Mouse (Mus musculus): ENCODE results near the gene Odf3. TPM values are rescaled to one million over a fixed set of nuclear protein-coding genes. Genes with fewer than 3 reads are reported as not detected.

Gene Odf3
- not detected for total RNA-seq (2023)

DNA sequence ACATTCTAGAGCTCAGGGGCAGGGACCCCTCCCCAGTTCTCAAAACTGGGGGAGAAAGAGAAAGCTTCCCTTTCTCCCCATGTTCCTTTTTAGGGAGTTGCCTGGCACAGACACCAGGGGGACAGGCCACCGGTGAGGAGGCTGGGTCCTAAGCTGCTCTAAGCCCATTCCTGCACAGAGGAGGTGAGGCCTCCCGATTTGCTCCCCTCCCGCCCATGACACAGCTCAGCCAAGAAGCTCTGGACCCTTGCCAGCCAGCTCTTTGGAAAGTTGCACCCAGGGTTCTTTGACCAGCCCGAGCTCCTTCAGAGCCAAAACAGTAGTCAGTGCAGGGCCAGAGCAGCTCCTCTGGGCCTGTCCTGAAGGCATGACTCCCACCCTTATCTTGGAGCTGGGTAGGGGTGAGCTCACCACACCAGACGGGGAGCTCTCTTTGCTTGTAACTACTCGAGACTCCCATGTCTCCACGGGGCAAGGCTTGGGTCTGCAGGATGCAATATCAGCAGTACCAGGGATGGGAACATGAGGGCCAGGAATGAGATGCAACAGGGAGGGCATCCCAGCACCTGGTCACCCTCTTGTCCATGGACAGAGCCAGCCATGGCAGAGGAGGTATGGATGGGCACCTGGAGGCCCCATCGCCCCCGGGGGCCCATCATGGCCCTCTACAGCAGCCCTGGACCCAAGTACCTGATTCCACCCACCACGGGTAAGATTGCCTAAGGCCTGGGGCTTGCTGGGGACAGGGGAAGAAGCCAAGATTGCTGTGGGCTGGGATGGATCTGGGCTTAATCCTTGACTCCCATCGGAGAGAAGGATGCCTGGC, at the start of gene Odf3:
Odf3 (plus strand) TSS at position 51 of the 826 bp plus-strand sequence.

DNA sequence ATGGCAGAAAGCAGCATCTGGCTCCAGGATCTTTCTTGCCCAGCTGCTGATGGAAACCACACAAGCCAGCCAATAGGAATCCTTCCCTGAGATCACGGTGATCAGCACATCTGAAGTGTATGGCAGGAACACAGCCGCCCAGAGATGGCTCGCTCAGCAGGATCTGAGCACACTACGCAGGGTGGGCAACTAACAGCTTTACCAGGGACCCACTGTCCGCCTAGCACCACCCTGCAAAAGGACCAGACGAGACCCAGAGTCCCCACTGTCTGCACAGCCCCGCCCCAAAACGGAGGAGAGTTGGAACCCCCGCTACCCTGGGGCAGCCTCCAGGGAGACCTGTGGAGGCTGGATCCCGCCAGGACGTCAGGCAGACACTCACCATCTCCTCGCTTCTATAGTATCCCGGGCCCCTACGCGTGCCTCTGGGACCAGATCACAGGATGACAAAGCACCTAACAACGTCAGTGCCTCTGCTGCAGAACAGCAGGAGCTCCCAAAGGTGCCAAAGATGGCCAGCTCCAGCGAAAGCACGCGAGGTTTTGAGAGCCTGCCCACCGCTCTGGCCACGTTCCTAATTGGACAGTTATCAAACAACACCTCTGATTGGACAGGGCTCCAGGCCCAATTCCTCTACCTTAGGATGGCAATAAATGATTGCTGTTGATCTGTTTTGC, 25.8 kb upstream of the Odf3 start, which contains the start of gene Zfp941:
Zfp941 (minus strand) TSS at position 526 of the 677 bp plus-strand sequence.

DNA sequence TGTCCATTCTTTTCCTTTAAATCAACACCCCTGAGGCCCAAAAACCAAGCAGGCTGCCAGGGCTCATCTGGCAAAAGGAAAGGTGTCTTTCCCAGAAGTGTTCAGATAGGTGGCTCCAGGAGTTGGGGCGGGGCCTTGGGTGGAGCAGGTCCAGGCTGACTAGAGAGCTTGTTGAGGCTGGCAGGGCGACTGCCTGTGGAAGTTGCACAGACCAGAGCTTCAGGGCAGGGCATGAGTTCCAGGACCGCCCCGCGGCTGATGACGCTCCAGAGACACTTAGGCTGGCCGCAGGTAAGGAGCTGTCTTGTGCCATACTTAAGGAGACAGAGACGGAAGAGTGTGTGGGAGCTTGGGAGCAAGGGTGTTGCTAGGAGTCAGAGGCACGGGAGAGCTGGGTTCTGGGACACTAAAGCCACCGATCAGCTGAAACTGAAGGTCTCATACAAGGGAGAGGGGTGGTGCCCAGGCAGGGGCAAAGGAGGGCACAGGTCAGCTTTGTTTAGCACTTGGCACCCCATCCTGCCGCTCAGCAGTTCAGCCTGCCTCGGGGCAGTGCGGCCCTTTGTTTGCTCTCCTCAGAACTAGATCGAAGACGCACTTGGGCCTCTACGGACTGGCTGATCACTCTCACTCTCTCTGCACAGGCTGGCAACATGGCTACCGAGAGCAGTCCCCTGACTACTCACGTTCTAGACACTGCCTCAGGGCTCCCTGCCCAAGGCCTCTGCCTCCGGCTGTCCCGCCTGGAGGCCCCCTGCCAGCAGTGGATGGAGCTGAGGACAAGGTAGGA, 12.4 kb upstream of the Odf3 start, which contains the start of gene Urah:
Urah (plus strand) TSS at position 51 of the 790 bp plus-strand sequence.

DNA sequence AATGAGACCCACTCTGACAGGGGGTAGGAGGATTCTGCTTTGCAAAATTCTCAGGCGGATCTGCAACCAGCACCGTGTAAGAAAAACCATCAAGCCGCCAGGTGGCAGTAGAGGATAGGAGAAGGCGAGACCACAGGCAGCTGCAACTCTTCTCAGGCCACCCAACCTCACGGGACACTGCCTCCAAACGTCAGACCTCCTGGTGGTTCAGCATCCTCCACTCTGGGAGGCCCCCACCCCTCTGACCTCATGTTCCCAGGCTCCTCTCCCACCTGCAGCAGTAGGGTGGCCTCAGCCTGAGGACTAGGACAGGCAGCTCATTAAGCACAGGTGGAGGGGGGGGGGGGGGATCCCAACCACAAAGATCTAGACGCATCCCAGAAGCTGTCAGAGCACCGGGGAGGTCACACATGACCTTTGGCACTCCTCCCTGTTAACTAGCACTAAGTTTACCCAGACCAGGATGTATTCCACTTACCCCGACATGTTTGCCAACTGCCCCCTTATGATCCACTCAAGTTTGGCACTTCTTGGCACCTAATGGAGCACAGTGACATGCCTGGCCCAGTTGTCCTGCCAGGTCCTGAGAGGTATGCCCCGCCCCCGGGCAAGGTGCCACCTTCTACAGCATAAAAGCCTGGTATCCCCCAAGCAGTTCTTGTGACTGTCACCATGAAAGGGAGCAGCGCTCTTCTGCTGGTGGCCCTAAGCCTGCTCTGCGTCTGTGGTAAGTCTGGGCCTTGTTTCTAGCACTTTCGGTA, 2.5 kb upstream of the Odf3 start, which contains the start of gene Scgb1c1:
Scgb1c1 (plus strand) TSS at position 643 of the 761 bp plus-strand sequence.

DNA sequence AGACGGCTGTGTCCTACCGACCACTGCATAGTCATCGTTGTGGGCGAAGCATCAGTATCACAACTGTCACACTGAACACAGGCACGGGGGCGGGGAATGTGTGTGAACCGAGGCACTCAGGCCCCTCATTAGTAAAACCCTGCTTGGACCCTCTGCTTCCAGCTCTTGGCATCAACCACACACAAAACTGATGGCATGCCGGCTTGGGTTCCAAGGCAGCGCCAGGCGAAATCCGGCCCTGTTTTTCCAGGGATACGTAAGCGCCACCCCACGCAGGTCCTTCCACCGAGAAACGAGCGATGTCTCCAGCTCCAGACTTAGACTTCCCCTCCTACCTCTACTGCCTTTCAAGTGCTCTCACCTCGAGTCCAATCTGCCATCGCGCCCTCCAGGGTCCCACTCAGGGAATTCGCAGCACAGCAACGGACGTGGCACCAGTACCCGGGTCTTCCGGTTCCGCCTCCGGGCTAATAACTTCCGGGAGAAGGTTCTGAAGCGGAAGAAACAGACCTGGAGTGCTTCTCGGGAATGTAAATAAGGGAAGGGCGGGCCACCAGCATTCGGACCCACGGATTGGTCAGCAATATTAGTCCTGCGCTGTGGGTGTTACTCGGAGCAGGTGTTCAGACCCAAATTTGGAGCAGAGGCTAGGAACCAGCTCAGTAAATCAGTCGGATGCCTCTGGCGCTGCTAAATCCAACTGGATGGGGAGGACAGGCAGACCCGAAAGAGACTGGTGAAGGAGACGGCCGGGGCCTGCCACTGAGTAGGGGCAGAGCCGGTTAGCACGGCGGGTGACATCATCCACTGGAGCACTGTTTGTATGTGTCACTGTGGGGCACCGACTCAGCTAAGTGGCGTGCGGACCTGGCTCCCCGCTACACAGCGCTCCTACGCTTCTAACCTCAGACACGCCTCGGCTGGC, 8.5 kb downstream of the Odf3 start, which contains the start of gene Gm45785:
Gm45785 (minus strand) TSS at position 472 of the 925 bp plus-strand sequence.

DNA sequence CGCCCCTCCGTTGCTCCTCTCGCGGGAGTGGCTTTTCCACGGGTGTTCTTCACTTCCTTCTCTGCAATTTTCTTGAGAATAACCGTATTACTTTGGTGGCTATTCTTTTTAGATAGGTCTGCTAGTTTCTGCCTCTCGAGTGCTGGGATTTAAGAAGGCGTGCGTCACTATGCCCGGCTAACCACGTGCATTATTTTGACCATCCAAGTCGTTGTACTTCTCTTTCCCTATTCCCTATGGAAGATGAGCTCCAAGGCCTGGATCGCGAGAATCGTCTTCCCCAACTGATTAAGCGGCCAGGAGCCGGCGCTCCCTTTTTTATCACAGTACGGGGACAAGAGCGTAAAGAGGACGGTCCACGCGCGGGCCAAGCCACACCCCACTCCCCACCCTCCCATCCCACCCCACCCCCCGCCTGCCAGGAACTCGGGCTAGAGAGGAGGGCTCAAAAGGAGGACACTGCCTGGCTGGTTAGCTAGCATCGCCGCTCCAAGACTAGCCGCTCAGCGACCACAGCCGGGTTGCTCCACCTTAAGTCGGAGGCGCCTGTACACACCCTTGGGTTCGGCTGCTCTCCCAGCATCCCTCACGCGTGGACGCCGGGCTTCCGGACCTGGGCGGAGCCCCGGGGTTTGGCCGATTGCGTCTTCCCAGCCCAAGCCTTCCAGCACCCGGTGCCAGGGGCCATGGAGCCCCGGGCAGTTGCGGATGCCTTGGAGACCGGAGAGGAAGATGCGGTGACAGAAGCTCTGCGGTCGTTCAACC, 9.4 kb downstream of the Odf3 start, which contains the start of gene Ric8a:
Ric8a (plus strand) TSS at position 173 of the 765 bp plus-strand sequence.

DNA sequence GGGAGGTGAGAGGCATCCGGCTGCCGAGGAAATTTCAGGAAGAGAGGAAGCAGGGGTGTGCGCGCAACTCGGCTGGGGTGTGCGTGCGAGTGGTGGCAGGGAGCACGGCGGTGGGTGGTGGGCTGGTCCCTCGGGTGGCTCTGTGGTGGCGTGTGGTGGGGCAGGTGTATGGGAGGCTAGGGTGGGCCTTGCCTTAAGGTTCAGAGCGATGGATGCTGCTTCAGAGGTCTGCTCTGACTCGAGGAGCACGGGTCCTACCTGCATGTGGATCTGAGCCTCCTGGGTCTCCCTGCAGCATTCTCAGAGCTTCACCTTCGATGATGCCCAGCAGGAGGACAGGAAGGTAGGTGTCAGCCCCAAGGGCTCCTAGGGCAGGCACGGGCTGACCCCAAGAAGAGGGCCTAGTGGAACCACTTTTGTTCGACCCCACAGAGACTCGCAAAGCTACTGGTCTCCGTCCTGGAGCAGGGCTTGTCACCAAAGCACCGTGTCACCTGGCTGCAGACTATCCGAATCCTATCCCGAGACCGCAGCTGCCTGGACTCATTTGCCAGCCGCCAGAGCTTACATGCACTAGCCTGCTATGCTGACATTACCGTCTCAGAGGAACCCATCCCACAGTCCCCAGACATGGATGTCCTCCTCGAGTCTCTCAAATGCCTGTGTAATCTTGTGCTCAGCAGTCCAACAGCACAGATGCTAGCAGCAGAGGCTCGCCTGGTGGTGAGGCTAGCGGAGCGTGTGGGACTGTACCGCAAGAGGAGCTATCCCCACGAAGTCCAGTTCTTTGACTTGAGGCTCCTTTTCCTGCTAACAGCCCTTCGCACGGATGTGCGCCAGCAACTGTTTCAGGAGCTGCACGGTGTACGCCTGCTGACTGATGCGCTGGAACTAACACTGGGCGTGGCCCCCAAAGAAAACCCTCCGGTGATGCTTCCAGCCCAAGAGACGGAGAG, 10.2 kb downstream of the Odf3 start, which contains the start of gene Bet1l:
Bet1l (minus strand) TSS at position 28 of the 956 bp plus-strand sequence.

DNA sequence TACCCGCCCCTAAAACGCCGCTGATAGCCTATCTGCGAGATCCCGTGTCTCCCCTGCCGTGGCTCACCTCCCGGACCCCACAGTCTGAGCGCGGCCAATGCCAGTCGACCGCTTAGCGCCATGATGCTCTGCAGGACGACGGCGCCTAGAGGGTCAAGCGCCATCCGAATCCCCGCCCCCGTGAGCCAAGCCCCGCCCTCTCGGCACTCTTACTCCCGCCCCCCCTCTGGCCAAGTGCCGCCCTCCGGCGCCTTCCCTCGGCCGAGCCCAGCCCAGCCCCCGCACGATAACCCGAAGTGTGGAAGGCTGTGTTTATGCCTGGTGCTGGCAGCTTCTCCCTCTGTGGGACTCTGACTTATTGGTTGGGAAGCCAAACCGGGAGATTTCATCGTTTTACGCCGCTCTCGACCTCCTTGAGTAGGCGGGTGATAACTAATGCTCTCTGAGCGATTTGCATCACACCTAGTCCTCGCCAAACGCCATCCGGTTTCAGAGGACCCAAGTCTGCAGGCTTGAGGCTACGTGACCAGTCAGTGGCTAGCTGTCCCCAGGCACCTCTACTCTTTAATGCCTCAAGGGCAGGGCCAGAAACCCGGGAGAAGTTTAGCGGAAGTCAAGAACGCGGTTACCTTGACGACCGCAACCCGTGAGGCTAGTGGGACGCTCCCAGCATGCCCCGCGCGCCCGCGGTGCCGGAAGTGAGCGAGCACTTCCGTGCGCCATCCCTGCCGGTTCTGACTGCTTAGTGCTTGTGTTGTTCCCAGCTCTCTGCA, 34.3 kb downstream of the Odf3 start, which contains the start of the genes Psmd13 and Sirt3:
Psmd13 (plus strand) TSS at position 273 of the 773 bp plus-strand sequence.
Sirt3 (minus strand) TSS at position 614 of the 773 bp plus-strand sequence.

DNA sequence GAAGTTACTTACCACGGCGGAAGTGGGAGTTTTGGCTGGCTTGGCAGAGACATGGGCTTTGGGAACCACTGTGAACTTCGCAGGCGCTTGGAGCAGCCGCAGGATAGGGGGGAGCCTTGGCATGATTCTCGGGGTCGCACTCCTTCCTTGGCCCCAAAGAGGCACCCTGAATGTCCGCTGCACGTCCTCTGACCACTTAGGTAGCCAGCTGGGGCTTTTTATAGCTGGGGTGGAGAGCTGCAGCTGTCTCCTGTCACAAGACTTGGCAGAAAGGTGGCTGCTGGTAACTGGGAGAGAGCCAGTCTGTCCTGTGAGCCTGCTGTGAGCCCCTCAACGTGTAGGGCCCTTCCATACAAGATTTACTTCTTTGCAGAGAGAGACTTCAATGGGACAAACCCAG, 52.6 kb downstream of the Odf3 start, which contains the start of gene Cox8b:
Cox8b (minus strand) TSS at position 227 of the 400 bp plus-strand sequence.

Other genes starting within 250 kb of the Odf3 start
- gene Olfr46, start 246.5 kb upstream of the Odf3 start, total RNA-seq (2023), result not detected
- not detected for gene Olfr61, start 218.8 kb upstream of the Odf3 start, total RNA-seq (2023)
- gene Olfr53, start 201.4 kb upstream of the Odf3 start, total RNA-seq (2023), result not detected
- not detected for gene Olfr539, start 187.9 kb upstream of the Odf3 start, total RNA-seq (2023)
- gene Olfr45, start 165.9 kb upstream of the Odf3 start, total RNA-seq (2023), result not detected
- gene Olfr541, start 150.5 kb upstream of the Odf3 start, total RNA-seq (2023), result not detected
- gene Cyp2e1, start 84.1 kb upstream of the Odf3 start, total RNA-seq (2023), result not detected
- gene Syce1, start 60.0 kb upstream of the Odf3 start, total RNA-seq (2023), result not detected
- not detected for gene Zfp941, start 25.6 kb upstream of the Odf3 start, total RNA-seq (2023)
- not detected for gene Urah, start 12.8 kb upstream of the Odf3 start, total RNA-seq (2023)
- not detected for gene Scgb1c1, start 2.3 kb upstream of the Odf3 start, total RNA-seq (2023)
- not detected for gene Gm45785, start 8.5 kb downstream of the Odf3 start, total RNA-seq (2023)
- gene Ric8a, start 9.2 kb downstream of the Odf3 start, total RNA-seq (2023), result 104 TPM
- 28.0 TPM for gene Bet1l, start 9.8 kb downstream of the Odf3 start, total RNA-seq (2023)
- gene Psmd13, start 34.2 kb downstream of the Odf3 start, total RNA-seq (2023), result 79.0 TPM
- gene Sirt3, start 34.5 kb downstream of the Odf3 start, total RNA-seq (2023), result 7.8 TPM
- gene Cox8b, start 52.6 kb downstream of the Odf3 start, total RNA-seq (2023), result not detected
- not detected for gene Nlrp6, start 73.1 kb downstream of the Odf3 start, total RNA-seq (2023)
- gene Pgghg, start 93.6 kb downstream of the Odf3 start, total RNA-seq (2023), result 11.0 TPM
- gene Ifitm5, start 102.5 kb downstream of the Odf3 start, total RNA-seq (2023), result not detected
- gene Gm45717, start 108.1 kb downstream of the Odf3 start, total RNA-seq (2023), result not detected
- gene Ifitm2, start 108.2 kb downstream of the Odf3 start, total RNA-seq (2023), result 19.8 TPM
- 5.5 TPM for gene Ifitm1, start 119.4 kb downstream of the Odf3 start, total RNA-seq (2023)
- gene Ifitm3, start 163.0 kb downstream of the Odf3 start, total RNA-seq (2023), result 12.2 TPM
- gene Ifitm6, start 170.1 kb downstream of the Odf3 start, total RNA-seq (2023), result 1.9 TPM
- not detected for gene Gm17387, start 181.3 kb downstream of the Odf3 start, total RNA-seq (2023)
- 1.3 TPM for gene B4galnt4, start 213.3 kb downstream of the Odf3 start, total RNA-seq (2023)
- gene Pkp3, start 230.4 kb downstream of the Odf3 start, total RNA-seq (2023), result 39.7 TPM